Mouse (Mus musculus): ENCODE results near the gene Alg14. TPM values are rescaled to one million over a fixed set of nuclear protein-coding genes. Genes with fewer than 3 reads are reported as not detected.

The Alg14 gene
- polyA plus RNA-seq, 1 experiment from 2014 or later = 35.7 TPM

GRCm38 (mm10) chr3:121357030-121357429 is 65.5 kb downstream of the Alg14 start:
- TF ChIP-seq CTCF (IDR thresholded peaks at IDR 0.05; ENCODE audit: low read depth) = no peak
- TF ChIP-seq EP300 (optimal IDR thresholded peaks at IDR 0.05) = no peak
- no peak overlapping the region for H3K4me2 ChIP-seq (replicated peaks; ENCODE audit: low read depth)
- no peak overlapping the region for H3K27ac ChIP-seq (replicated peaks)
- no peaks in the 10 kb centered on the region for H3K9me3 ChIP-seq (ENCODE audit: control insufficient read depth, low read length)
- no peaks in the 10 kb centered on the region for H3K36me3 ChIP-seq (ENCODE audit: control insufficient read depth, insufficient read depth, low read length)
- 25% methylated on average over 3 of the region's 3 CpGs for WGBS
- no peaks in the 10 kb centered on the region for H3K27me3 ChIP-seq (ENCODE audit: control insufficient read depth, insufficient read depth, low read length)
- H3K9ac ChIP-seq (ENCODE audit: low read length) = no peak overlapping the region
- DNase-seq (ENCODE audit: low spot score) = no peak
- H3K4me3 ChIP-seq (ENCODE audit: low read depth, low read length) = no peak overlapping the region
- ATAC-seq (ENCODE audit: low FRiP score, low TSS enrichment) = no peak
- no peaks in the 10 kb centered on the region for H3K4me1 ChIP-seq (replicated peaks; ENCODE audit: control insufficient read depth, insufficient read depth)

- ATAC-seq (ENCODE audit: low FRiP score, low TSS enrichment) = no peak
Measured at GRCm38 (mm10) chr3:121358285-121358684, 66.7 kb downstream of the Alg14 start.

GRCm38 (mm10) chr3:121358850-121359249 is 67.3 kb downstream of the Alg14 start:
- H3K9ac ChIP-seq (ENCODE audit: low read length) = no peak overlapping the region
- ATAC-seq (ENCODE audit: low FRiP score, low TSS enrichment) (0 out of 2 replicates have a peak, but pooled peaks have one; percentile 14), DNase-seq (ENCODE audit: low spot score) (no peak)
- no peak overlapping the region for H3K4me2 ChIP-seq (replicated peaks; ENCODE audit: low read depth)
- no peaks in the 10 kb centered on the region for H3K27me3 ChIP-seq (ENCODE audit: control insufficient read depth, insufficient read depth, low read length)
- TF ChIP-seq CTCF (IDR thresholded peaks at IDR 0.05; ENCODE audit: low read depth) (no peak), EP300 (optimal IDR thresholded peaks at IDR 0.05) (no peak)
- WGBS = 74% methylated on average over 6 of the region's 6 CpGs
- H3K4me3 ChIP-seq (ENCODE audit: low read depth, low read length) = no peak overlapping the region
- no peaks in the 10 kb centered on the region for H3K36me3 ChIP-seq (ENCODE audit: control insufficient read depth, insufficient read depth, low read length)
- no peaks in the 10 kb centered on the region for H3K9me3 ChIP-seq (ENCODE audit: control insufficient read depth, low read length)
- no peaks in the 10 kb centered on the region for H3K4me1 ChIP-seq (replicated peaks; ENCODE audit: control insufficient read depth, insufficient read depth)
- no peak overlapping the region for H3K27ac ChIP-seq (replicated peaks)

More at GRCm38 (mm10) chr3:121358285-121358684, 66.7 kb downstream of the Alg14 start:
- Histone ChIP-seq H3K27ac (replicated peaks) (no peak overlapping the region), H3K9me3 (ENCODE audit: control insufficient read depth, low read length) (no peaks in the 10 kb centered on the region), H3K4me2 (replicated peaks; ENCODE audit: low read depth) (no peak overlapping the region), H3K36me3 (ENCODE audit: control insufficient read depth, insufficient read depth, low read length) (no peaks in the 10 kb centered on the region), H3K4me1 (replicated peaks; ENCODE audit: control insufficient read depth, insufficient read depth) (no peaks in the 10 kb centered on the region), H3K27me3 (ENCODE audit: control insufficient read depth, insufficient read depth, low read length) (no peaks in the 10 kb centered on the region), H3K4me3 (ENCODE audit: low read depth, low read length) (no peak overlapping the region), H3K9ac (ENCODE audit: low read length) (no peak overlapping the region)
- 60% methylated on average over 2 of the region's 2 CpGs for WGBS
- no peak for TF ChIP-seq CTCF (IDR thresholded peaks at IDR 0.05; ENCODE audit: low read depth)
- TF ChIP-seq EP300 (optimal IDR thresholded peaks at IDR 0.05) = no peak
- DNase-seq (ENCODE audit: low spot score) = no peak

GRCm38 (mm10) chr3:121359272-121359671 is 67.7 kb downstream of the Alg14 start:
- ATAC-seq (ENCODE audit: low FRiP score, low TSS enrichment) = no peak
- Histone ChIP-seq H3K4me2 (replicated peaks; ENCODE audit: low read depth) (no peak overlapping the region), H3K27ac (replicated peaks) (no peak overlapping the region), H3K4me3 (ENCODE audit: low read depth, low read length) (no peak overlapping the region), H3K4me1 (replicated peaks; ENCODE audit: control insufficient read depth, insufficient read depth) (no peaks in the 10 kb centered on the region), H3K9ac (ENCODE audit: low read length) (no peak overlapping the region), H3K36me3 (ENCODE audit: control insufficient read depth, insufficient read depth, low read length) (no peaks in the 10 kb centered on the region), H3K27me3 (ENCODE audit: control insufficient read depth, insufficient read depth, low read length) (no peaks in the 10 kb centered on the region), H3K9me3 (ENCODE audit: control insufficient read depth, low read length) (no peaks in the 10 kb centered on the region)
- TF ChIP-seq CTCF (IDR thresholded peaks at IDR 0.05; ENCODE audit: low read depth) = no peak
- TF ChIP-seq EP300 (optimal IDR thresholded peaks at IDR 0.05) = no peak
- WGBS = 77% methylated on average over 7 of the region's 7 CpGs
- no peak for DNase-seq (ENCODE audit: low spot score)

- Histone ChIP-seq H3K9ac (ENCODE audit: low read length) (no peak overlapping the region), H3K27ac (replicated peaks) (no peak overlapping the region), H3K4me2 (replicated peaks; ENCODE audit: low read depth) (no peak overlapping the region), H3K4me3 (ENCODE audit: low read depth, low read length) (no peak overlapping the region), H3K36me3 (ENCODE audit: control insufficient read depth, insufficient read depth, low read length) (no peaks in the 10 kb centered on the region), H3K4me1 (replicated peaks; ENCODE audit: control insufficient read depth, insufficient read depth) (no peaks in the 10 kb centered on the region), H3K27me3 (ENCODE audit: control insufficient read depth, insufficient read depth, low read length) (no peaks in the 10 kb centered on the region), H3K9me3 (ENCODE audit: control insufficient read depth, low read length) (no peaks in the 10 kb centered on the region)
- no peak for ATAC-seq (ENCODE audit: low FRiP score, low TSS enrichment)
- 42% methylated on average over 1 of the region's 1 CpGs for WGBS
- no peak for DNase-seq (ENCODE audit: low spot score)
- TF ChIP-seq EP300 (optimal IDR thresholded peaks at IDR 0.05) (no peak), CTCF (IDR thresholded peaks at IDR 0.05; ENCODE audit: low read depth) (no peak)
Measured at GRCm38 (mm10) chr3:121362002-121362401, 70.4 kb downstream of the Alg14 start.

GRCm38 (mm10) chr3:121364388-121364787 is 72.8 kb downstream of the Alg14 start:
- Histone ChIP-seq H3K4me3 (ENCODE audit: low read depth, low read length) (no peak overlapping the region), H3K36me3 (ENCODE audit: control insufficient read depth, insufficient read depth, low read length) (no peaks in the 10 kb centered on the region), H3K9ac (ENCODE audit: low read length) (no peak overlapping the region), H3K4me1 (replicated peaks; ENCODE audit: control insufficient read depth, insufficient read depth) (no peaks in the 10 kb centered on the region), H3K27me3 (ENCODE audit: control insufficient read depth, insufficient read depth, low read length) (no peaks in the 10 kb centered on the region), H3K9me3 (ENCODE audit: control insufficient read depth, low read length) (no peaks in the 10 kb centered on the region), H3K4me2 (replicated peaks; ENCODE audit: low read depth) (no peak overlapping the region), H3K27ac (replicated peaks) (no peak overlapping the region)
- no peak for DNase-seq (ENCODE audit: low spot score)
- no peak for TF ChIP-seq EP300 (optimal IDR thresholded peaks at IDR 0.05)
- no peak for TF ChIP-seq CTCF (IDR thresholded peaks at IDR 0.05; ENCODE audit: low read depth)
- WGBS = 75% methylated on average over 4 of the region's 4 CpGs
- no peak for ATAC-seq (ENCODE audit: low FRiP score, low TSS enrichment)

Measured in stomach, postnatal 0 days (tissue).